Mouse (Mus musculus): ENCODE measurements around the gene Hist1h2bg. TPM values are rescaled to one million over a fixed set of nuclear protein-coding genes. Genes with fewer than 3 reads are reported as not detected.

Hist1h2bg gene
- total and polyA plus RNA-seq, 2 experiments from 2014 or later, result 4.3 to 1,110 TPM

DNA sequence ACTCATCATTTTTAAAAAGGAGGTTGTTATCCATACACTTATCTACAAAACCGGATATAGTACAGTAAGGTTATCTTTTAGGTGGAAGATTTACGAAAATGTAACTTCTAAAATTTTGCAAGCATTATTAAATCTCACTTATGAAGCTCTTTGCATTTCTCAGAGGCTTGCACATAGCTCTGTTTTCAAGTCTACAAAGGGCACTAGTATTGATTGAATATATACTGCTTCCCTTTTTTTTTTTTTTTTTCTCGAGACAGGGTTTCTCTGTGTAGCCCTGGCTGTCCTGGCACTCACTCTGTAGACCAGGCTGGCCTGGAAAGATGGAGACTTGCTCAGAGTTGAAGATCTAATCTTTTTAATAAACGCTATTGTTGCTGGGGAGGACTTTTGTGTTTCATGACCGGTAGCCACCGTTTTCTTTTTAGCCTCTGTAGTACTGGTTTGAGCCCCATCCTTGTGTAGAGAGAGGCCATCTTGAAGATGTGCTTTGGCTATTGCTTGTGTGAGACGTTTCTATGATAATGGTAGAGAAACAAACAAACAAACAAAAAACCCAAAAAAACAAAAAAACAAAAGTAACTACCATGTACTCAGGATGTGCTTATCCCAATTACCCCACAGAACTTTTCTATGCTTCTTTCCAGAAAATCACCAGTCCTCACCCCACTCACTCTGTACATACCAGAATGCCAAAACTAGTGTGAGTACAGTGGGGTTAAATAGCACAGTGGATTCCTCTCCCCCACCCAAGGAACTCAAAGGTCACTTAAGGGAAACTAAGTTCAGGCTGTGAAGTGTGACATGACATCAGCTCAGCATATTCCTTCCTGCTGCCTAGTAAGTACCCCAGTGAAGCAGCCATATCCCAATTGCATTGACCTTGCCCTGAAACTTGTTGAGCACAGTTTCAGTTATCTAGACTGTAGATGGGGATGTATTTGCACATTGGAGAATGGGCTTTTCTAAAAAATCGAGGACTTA, 19.0 kb upstream of the Hist1h2bg start:
- peak overlapping the region; percentile 59 for H3K4me2 ChIP-seq (ENCODE audit: low read depth, low read length)
- H3K27me3 ChIP-seq (ENCODE audit: control insufficient read depth, insufficient read depth, low read length), result no peaks in the 10 kb centered on the region
- ATAC-seq (ENCODE audit: insufficient read depth, low read depth) (no peak), DNase-seq (ENCODE audit: low spot score) (no peak)
- peak overlapping the region; percentile 50; the same call in 1 of the 2 replicates for H3K9ac ChIP-seq (replicated peaks; ENCODE audit: low read depth, low read length)
- peaks cover 5% of the 10 kb centered on the region; the same call in 1 of the 2 replicates for H3K4me1 ChIP-seq (ENCODE audit: control insufficient read depth, insufficient read depth)
- peak overlapping the region; percentile 85 for H3K27ac ChIP-seq (ENCODE audit: low read depth)
- WGBS, result 46% methylated on average over 8 of the region's 8 CpGs
- peak overlapping the region; percentile 47 for H3K4me3 ChIP-seq (ENCODE audit: low read depth, low read length)
- H3K36me3 ChIP-seq (replicated peaks; ENCODE audit: control insufficient read depth, insufficient read depth, low read length), result no peaks in the 10 kb centered on the region
- H3K9me3 ChIP-seq (replicated peaks; ENCODE audit: control insufficient read depth, low read length), result no peaks in the 10 kb centered on the region
- TF ChIP-seq CTCF (IDR thresholded peaks at IDR 0.05; ENCODE audit: low read depth), result no peak
- TF ChIP-seq EP300 (IDR thresholded peaks at IDR 0.05; ENCODE audit: low read depth), result no peak

DNA sequence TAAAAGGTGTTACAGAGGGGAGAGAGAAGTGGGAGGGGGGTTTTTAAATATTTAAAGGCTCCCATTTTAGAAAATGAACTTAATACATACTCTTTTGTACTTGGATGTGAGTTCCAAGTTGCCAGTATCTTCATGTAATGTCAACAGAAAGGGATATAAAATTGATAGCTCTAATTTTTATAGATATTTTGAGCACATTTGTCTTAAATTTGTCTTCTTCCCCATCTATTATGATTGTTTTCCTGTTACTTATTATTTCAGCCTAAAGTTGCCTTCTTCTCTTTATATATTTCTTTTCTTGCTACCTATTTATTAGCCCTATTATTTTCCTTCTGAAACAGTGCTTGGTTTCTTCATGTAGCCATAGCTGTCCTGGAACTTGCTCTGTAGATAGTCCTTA, 18.2 kb upstream of the Hist1h2bg start, which contains the start of gene Hist1h1d:
Hist1h1d (plus strand) TSS at position 301 of the 400 bp plus-strand sequence.
- ATAC-seq (ENCODE audit: insufficient read depth, low read depth) (no peak), DNase-seq (ENCODE audit: low spot score) (no peak)
- no peak within 1 kb of the TSS for H3K9ac ChIP-seq (replicated peaks; ENCODE audit: low read depth, low read length)
- no peaks in the 10 kb centered on the region for H3K36me3 ChIP-seq (replicated peaks; ENCODE audit: control insufficient read depth, insufficient read depth, low read length)
- no peaks in the 10 kb centered on the region for H3K27me3 ChIP-seq (ENCODE audit: control insufficient read depth, insufficient read depth, low read length)
- no peaks in the 10 kb centered on the region for H3K9me3 ChIP-seq (replicated peaks; ENCODE audit: control insufficient read depth, low read length)
- H3K4me3 ChIP-seq (ENCODE audit: low read depth, low read length), result no peak within 1 kb of the TSS
- H3K4me2 ChIP-seq (ENCODE audit: low read depth, low read length), result peak within 1 kb of the TSS; percentile 85; the same call in 1 of the 2 replicates
- peak within 1 kb of the TSS; percentile 85; the same call in 1 of the 2 replicates for H3K27ac ChIP-seq (ENCODE audit: low read depth)
- TF ChIP-seq EP300 (IDR thresholded peaks at IDR 0.05; ENCODE audit: low read depth) (no peak), CTCF (IDR thresholded peaks at IDR 0.05; ENCODE audit: low read depth) (no peak)
- H3K4me1 ChIP-seq (ENCODE audit: control insufficient read depth, insufficient read depth), result peaks cover 5% of the 10 kb centered on the region; the same call in 1 of the 2 replicates

DNA sequence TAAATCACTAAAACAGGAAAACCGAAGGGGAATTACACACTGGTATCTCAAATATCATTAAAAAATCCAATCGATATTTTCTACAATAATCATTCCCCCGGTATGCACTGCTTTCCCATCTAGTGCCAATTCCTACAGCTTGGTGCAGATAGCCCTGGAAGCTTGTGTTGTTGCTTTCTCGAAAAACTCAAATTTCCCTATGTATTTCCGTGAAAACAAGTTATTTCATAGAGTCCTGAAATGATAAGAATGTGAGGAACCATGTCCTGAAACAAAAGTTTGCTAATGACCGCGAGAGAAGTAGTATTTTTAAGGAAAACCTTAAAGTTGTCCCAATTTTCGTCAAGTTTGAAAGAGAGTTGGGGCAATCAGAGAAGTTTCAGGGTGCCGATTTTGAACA, 16.8 kb upstream of the Hist1h2bg start:
- no peak for DNase-seq (ENCODE audit: low spot score)
- Histone ChIP-seq H3K27ac (ENCODE audit: low read depth) (peak overlapping the region; percentile 88), H3K27me3 (ENCODE audit: control insufficient read depth, insufficient read depth, low read length) (no peaks in the 10 kb centered on the region), H3K4me3 (ENCODE audit: low read depth, low read length) (peak overlapping the region; percentile 56), H3K9ac (replicated peaks; ENCODE audit: low read depth, low read length) (peak overlapping the region; percentile 83), H3K36me3 (replicated peaks; ENCODE audit: control insufficient read depth, insufficient read depth, low read length) (no peaks in the 10 kb centered on the region), H3K9me3 (replicated peaks; ENCODE audit: control insufficient read depth, low read length) (no peaks in the 10 kb centered on the region), H3K4me1 (ENCODE audit: control insufficient read depth, insufficient read depth) (peaks cover 5% of the 10 kb centered on the region; the same call in 1 of the 2 replicates), H3K4me2 (ENCODE audit: low read depth, low read length) (peak overlapping the region; percentile 85)
- ATAC-seq (ENCODE audit: insufficient read depth, low read depth), result no peak
- WGBS, result 19% methylated on average over 9 of the region's 9 CpGs
- TF ChIP-seq CTCF (IDR thresholded peaks at IDR 0.05; ENCODE audit: low read depth) (no peak), EP300 (IDR thresholded peaks at IDR 0.05; ENCODE audit: low read depth) (no peak)

DNA sequence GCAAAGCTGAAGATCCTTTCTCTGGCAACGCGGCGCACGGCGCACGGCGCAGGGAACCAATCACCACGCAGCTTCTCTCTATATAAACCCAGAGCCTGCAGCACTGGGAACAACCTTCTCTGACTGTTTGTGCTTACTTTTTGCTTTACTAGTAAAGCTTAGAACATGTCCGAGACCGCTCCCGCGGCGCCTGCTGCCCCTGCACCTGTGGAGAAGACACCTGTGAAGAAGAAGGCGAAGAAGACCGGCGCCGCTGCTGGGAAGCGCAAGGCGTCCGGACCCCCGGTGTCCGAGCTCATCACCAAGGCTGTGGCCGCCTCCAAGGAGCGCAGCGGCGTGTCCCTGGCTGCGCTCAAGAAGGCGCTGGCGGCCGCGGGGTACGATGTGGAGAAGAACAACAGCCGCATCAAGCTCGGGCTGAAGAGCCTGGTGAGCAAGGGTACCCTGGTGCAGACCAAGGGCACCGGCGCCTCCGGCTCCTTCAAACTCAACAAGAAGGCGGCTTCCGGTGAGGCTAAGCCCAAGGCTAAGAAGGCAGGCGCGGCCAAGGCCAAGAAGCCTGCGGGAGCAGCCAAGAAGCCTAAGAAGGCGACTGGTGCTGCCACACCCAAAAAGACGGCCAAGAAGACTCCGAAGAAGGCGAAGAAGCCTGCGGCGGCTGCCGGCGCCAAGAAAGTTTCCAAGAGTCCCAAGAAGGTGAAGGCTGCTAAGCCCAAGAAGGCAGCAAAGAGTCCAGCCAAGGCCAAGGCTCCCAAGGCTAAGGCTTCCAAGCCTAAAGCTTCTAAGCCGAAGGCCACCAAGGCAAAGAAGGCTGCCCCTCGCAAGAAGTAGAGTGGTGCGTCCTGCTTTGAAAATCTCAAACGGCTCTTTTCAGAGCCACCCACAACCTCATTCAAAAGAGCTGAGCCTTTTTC, 16.0 kb upstream of the Hist1h2bg start:
- Histone ChIP-seq H3K36me3 (replicated peaks; ENCODE audit: control insufficient read depth, insufficient read depth, low read length) (no peaks in the 10 kb centered on the region), H3K27ac (ENCODE audit: low read depth) (peak overlapping the region; percentile 88), H3K27me3 (ENCODE audit: control insufficient read depth, insufficient read depth, low read length) (no peaks in the 10 kb centered on the region), H3K9me3 (replicated peaks; ENCODE audit: control insufficient read depth, low read length) (no peaks in the 10 kb centered on the region), H3K4me3 (ENCODE audit: low read depth, low read length) (peak overlapping the region; percentile 56), H3K9ac (replicated peaks; ENCODE audit: low read depth, low read length) (peak overlapping the region; percentile 83), H3K4me2 (ENCODE audit: low read depth, low read length) (peak overlapping the region; percentile 85), H3K4me1 (ENCODE audit: control insufficient read depth, insufficient read depth) (peaks cover 5% of the 10 kb centered on the region; the same call in 1 of the 2 replicates)
- TF ChIP-seq EP300 (IDR thresholded peaks at IDR 0.05; ENCODE audit: low read depth) (no peak), CTCF (IDR thresholded peaks at IDR 0.05; ENCODE audit: low read depth) (no peak)
- DNase-seq (ENCODE audit: low spot score), result peak; percentile 85
- WGBS, result under 1% methylated on average over 54 of the region's 54 CpGs
- ATAC-seq (ENCODE audit: insufficient read depth, low read depth), result peak; percentile 81

DNA sequence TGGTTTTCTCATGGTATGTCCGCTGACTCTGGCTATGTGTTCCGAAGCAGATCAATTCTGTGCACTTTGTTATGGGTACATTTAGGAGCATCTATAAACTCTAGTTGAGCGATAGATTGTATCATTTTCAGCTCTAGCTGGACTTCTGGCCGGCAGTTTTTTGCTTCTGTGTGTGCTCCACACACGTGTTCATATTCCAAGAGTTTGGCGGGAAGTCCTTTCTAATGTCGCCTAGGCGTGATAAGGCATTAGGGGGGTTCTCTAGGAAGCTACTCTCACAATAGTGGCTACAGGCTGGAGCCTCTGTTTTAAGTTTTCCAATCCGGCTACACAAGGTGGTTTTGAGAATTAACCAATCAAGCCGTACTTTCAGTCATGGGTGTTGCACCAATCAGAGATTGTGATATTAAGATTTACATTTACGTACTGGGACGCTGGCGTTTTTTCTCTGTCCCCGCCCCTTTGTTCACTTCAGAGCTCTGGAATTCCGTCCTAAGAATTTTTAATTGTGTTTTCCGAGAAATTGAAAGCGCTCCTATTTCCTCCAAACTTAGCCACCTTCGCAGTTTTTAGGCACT, 15.3 kb upstream of the Hist1h2bg start:
- Histone ChIP-seq H3K27me3 (ENCODE audit: control insufficient read depth, insufficient read depth, low read length) (no peaks in the 10 kb centered on the region), H3K9me3 (replicated peaks; ENCODE audit: control insufficient read depth, low read length) (no peaks in the 10 kb centered on the region), H3K27ac (ENCODE audit: low read depth) (peak overlapping the region; percentile 88), H3K4me3 (ENCODE audit: low read depth, low read length) (peak overlapping the region; percentile 56), H3K4me1 (ENCODE audit: control insufficient read depth, insufficient read depth) (0 out of 2 replicates have a peak, but pooled peaks cover 5% of the 10 kb centered on the region), H3K36me3 (replicated peaks; ENCODE audit: control insufficient read depth, insufficient read depth, low read length) (no peaks in the 10 kb centered on the region), H3K4me2 (ENCODE audit: low read depth, low read length) (peak overlapping the region; percentile 85), H3K9ac (replicated peaks; ENCODE audit: low read depth, low read length) (peak overlapping the region; percentile 83)
- TF ChIP-seq EP300 (IDR thresholded peaks at IDR 0.05; ENCODE audit: low read depth), result peak; percentile 48; the same call in 1 of the 2 replicates
- no peak for TF ChIP-seq CTCF (IDR thresholded peaks at IDR 0.05; ENCODE audit: low read depth)
- ATAC-seq (ENCODE audit: insufficient read depth, low read depth) (peak; percentile 68), DNase-seq (ENCODE audit: low spot score) (peak; percentile 98)
- WGBS, result under 1% methylated on average over 18 of the region's 18 CpGs

Data from heart, postnatal 0 days (tissue).